Mouse (Mus musculus) spleen, adult 2 months (tissue): ENCODE results near the gene Tmem213.

Source experiments
- CTCF ChIP-seq: fragments of 200-500 bp; IDR thresholded peaks from 2 replicates; pipeline ENCODE4 v1.5.1; 2011; ENCODE audit warnings: mild to moderate bottlenecking, inconsistent platforms; ENCODE audit not compliant: insufficient read depth, insufficient read length, insufficient replicate concordance; ENCODE audit errors: extremely low read depth
- POLR2A ChIP-seq: fragments of 200-500 bp; IDR thresholded peaks from 2 replicates; pipeline ENCODE4 v1.6.1; 2011; ENCODE audit warnings: low read depth, low read length, inconsistent platforms

- no peak for TF ChIP-seq CTCF
- TF ChIP-seq POLR2A = no peak
Measured at GRCm38 (mm10) chr6:38159576-38159975, 50.5 kb downstream of the Tmem213 start.
